Mouse (Mus musculus) R1 (cell line): ENCODE measurements around the gene Kif9.

Source experiments
- DNase-seq: peaks from one replicate; pipeline ENCODE4 v3.0.0-alpha.2; 2018; ENCODE audit warnings: low read depth, low spot score

Kif9 gene

DNA sequence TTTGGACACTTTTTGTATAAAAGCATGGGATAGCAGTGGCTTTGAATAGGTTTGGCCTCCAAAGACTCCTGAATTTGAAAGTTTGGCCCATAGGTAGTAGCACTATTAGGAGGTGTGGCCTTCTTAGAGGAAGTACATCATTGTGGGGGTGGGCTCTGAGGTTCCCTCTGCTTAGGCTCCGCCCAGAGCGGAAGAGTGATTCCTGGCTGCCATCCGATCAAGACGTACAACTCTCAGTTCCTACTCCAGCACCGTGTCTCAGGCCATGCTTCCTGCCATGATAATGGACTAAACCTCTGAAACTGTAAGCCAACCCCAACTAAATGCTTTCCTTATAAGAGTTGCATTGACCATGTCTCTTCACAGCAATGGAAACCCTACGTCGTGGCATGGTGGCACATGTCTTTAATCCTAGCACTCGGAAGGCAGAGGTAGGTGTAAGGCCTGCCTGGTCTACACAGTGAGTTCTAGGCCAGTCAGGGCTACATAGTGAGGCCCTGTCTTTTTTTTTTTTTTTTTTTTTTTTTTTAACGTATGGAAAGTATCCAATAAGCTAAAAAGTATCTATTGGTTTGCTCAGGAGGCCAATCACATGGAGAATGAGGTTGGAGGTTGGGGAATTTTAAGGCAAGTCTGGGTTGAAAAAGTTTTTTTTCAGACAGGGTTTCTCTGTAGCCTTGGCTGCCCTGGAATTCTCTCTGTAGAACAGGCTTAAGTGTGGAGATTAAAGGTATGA is 52.4 kb downstream of the Kif9 start:
- DNase-seq: peak; percentile 95

DNA sequence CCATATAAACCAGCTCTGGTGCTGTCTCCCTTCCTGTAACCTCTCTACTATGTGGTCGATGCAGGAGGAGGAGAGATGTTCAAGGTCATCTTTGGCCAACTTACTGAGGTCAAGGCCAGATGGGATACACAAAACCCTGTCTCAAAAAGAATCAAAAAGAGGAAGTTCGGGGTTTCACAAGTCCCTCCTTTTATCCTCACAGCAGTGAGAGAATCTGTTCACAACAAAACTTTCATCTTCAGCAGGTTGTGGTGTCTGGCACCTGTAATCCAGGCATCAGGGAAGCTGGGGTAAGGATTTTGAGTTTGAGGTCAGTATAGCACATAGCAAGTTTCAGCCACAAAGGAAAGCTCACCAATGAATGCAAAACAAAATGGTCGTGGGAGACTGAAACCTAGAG is 53.9 kb downstream of the Kif9 start:
- DNase-seq: no peak

DNA sequence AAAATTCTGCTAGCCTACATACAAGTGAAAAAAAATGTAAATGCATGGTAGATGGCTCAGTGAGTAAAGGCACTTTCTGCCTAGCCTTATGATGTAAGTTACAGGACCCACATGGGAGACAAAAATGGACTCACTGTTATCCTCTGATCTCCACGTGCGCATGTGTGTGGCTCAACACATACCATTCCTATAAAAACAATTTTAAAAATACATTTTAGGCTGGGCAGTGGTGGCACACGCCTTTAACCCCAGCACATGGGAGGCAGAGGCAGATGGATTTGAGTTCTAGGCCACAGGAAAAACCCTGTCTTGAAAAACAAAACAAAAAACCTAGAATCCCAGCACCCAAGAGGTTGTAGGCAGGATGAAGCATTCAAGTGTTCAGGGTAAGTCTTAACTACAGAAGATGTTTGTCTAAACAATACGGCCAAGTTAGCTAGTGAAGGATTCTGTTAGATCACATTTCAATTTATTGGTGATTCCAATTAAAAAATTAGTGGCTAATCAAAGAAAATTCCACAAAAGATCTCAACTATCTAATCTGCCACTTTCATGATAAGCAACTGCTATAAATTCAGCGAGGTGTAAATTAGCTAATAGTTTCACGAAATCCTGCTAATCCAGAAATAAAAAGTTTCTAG is 54.5 kb downstream of the Kif9 start:
- no peak for DNase-seq

DNA sequence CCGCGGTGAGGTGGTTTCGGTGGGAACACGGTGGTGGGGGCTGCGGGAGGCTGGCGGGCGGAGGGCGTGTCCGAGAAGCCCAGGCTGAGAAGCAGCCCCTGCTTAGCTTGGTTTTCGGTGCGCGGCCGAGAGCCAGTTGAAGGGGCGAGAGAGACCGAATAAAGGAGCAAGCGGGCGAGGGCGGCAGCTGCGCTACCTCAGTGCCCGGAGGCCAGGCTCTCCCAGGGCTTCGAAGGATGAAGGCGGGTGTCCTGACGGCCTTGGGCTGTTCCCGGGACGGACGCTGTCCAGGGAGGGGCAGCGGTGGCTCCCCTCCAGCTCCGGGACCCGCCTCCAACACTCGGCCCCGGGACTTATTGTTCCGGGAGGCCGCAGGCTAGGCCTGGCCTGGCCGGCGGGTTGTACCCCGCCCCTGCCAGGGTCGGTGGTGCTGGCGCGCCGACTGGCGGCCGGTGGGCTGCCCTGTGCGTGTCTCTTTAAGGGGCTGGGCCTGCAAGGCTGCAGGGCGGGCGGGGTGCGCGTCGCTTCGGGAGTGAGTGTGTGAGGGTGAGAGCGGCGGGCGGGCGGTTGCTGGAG is 55.2 kb downstream of the Kif9 start:
- peak; percentile 93 for DNase-seq

DNA sequence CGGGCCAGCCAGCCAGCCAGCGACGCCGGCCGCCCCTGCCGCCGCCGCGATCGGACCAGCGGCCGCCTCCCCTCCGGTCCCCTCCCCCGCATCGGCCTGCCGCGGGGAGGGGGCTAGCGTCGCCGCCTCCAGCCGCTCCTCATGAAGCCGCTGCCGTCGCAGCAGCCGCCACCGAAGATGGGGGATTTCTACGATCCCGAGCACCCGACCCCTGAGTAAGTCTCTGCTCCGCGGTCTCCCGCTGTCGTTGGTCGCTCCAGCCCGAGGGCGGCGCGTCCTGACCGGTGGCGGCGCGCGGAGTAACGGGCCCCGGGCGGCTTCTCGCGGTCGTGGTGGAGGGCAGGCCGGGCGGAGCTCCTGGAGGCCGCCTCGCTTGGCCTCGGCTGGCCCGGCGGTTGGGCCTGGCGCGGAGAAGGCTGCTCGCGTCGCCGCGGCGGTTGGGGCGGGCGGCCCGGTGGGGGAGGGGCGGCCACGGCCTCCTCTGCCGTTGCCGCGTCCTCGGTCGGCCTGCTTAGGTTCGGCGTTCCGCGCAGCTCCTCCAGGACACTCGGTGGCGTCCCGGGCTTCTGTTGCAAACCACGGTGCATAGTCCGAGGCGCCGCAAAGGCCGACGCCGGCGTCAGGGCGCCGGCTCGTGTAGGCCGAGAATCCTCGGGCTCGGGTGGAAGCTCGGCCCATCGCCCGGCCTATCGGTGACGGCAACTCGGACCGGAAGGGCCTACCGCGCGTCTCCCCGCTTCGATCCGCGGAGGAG is 56.0 kb downstream of the Kif9 start, which contains the start of gene Setd2:
TSS of gene Setd2 (plus strand) at position 60 of the 754 bp plus-strand sequence.
- DNase-seq: peak; percentile 41

DNA sequence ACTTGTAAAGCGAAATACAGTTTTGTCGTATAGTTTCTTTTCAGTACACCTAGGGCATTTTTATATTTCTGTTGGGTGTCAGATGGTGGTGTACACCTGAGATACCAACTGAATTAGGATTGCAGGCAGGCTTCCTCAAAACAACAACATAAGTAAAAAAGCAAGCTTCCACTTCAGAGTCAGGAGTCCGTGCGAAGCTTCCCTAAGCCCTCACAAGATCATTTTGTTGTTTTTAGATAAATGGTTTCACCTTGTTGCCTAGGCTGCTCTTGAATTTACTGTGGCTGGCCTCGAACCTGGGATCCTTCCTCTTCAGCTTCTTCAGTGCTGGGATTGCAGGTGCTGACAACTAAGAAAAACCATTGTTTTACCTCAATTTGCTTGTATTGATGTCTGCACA is 56.9 kb downstream of the Kif9 start:
- no peak for DNase-seq

DNA sequence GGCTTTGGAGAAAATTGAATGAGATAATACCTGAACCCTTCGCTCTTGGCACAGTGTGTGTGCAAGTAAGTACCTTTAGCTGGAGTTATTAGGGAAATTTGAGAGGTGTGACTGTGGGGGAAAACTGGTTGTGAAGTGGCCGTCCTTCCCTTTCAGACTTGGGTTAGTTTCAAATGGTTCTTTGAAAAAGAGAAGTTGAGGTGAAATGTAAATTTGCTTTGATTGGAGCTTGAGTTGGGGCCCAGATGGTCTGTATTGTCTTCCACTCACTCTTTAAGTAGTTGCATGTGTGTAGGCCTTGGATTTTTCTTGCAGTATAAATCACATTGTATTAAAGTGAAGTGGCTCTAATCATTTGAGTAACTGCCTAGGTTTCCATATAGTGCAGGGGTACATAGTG is 58.4 kb downstream of the Kif9 start:
- DNase-seq: no peak

DNA sequence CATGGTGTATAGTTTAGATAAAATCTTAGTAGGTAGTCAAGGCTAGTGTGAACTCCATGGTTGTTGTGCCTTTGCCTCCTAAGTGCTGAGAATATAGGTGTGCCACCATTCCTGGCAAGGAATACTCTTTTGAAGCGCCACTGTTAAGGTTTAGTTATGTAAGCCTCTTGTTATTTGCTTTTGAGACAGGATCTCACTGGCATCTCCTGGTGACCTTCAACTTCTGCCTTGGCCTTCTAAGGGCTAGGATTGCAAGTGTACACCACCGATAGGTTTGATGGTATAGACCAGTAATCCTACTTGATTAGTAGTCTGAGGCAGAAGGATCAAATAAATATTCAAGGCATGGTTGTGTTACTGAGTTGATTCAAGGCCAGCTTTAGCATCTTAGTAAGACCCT is 59.9 kb downstream of the Kif9 start:
- DNase-seq: no peak

DNA sequence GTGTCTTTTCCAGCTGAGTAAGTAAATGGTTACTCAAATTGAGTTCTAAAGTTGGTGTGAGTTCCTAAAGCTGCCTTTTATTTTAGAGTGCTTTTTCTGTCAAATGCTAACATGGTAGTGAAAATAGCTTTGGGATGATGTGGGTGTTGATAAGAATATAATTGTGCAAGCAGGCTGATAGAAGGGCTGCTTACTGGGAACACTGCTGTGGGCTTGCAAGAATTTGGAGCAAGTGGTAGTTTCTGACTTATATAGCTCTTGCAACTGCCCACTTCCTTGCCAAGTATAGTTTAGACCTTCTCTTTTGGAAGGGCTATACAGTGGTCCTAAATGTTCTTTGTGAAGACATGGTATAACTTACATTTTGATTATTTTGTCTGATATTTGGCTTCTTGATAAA is 61.8 kb downstream of the Kif9 start:
- no peak for DNase-seq

DNA sequence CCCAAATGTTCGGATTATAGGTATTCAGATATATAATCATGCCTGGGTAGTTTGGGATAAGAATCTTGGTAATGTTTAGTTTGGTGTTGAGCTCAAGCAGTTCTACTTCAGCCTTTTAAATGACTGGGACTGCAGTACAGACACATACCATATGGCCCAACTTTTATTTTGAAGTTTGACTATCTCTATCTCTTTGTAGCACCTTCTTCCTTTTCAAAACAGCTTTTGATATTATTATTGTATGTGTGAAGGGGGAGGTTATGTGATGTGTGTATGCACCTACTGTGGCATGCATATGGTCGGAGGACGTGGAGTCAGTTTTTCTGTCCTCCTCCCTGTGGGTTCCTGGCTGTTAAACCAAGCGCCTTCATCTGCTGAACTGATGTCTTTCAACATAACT is 65.2 kb downstream of the Kif9 start:
- no peak for DNase-seq

DNA sequence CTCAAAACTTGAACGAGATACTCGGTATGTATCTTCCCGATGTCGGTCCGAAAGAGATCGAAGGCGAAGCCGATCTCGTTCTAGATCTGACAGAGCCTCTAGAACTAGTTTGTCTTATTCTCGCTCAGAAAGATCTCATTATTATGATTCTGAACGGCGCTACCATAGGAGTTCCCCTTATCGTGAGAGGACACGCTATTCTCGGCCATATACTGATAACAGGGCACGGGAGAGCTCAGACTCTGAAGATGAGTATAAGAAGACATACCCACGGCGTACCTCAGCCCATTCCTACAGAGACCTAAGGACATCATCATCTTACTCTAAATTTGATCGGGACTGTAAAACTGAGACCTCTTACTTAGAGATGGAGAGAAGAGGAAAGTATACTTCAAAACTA is 71.5 kb downstream of the Kif9 start:
- DNase-seq: no peak

DNA sequence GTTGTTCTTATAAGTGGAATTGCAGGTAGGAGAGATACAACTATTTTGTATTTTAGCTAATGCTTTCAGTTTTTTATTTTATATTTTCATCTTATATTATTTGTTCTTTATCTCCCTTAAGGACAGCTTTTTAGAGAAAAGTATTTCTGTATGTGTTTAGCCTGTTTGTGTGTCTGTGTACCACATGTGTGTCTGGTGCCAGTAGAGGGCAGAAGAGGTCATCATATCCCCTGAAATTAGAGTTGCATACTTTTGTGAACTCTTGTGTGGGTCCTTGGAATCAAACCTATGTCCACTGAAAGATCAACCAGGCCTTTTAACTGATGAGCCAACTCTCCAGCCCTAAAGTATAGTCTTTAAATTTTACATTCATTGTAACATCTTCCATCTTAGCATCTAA is 91.6 kb downstream of the Kif9 start:
- DNase-seq: peak; percentile 9
